Mouse (Mus musculus) intestine, embryonic 14.5 days (tissue): ENCODE data around the gene Gm19668. TPM values are rescaled to one million over a fixed set of nuclear protein-coding genes. Genes with fewer than 3 reads are reported as not detected.
"Not testable (repeated sequence)": the region's sequence is repeated elsewhere in the genome, so short reads cannot be mapped to it uniquely, and the experiment has no call there.

Experiments
- ATAC-seq: fragments of 200-750 bp; cut with Nextera tagmentation; replicated peaks from 2 replicates; pipeline ENCODE4 v1.8.0; 2017; ENCODE audit warnings: low read depth, moderate number of reproducible peaks, moderate TSS enrichment, moderate library complexity; ENCODE audit not compliant: low FRiP score, low TSS enrichment
- DNase-seq: peaks from one replicate; pipeline ENCODE4 v3.0.0-alpha.2; 2018; ENCODE audit warnings: low spot score
- H3K27ac ChIP-seq: fragments of 300-500 bp; sonication (generic); 2 replicates; pipeline ENCODE4 v1.5.1; 2014; ENCODE audit warnings: low read depth, mild to moderate bottlenecking, control low read depth
- H3K27me3 ChIP-seq: fragments of 300-500 bp; sonication (generic); replicated peaks from 2 replicates; pipeline ENCODE4 v1.6.1; 2014; ENCODE audit warnings: low read length, control low read depth; ENCODE audit not compliant: control insufficient read depth, insufficient read depth
- H3K36me3 ChIP-seq: fragments of 300-500 bp; sonication (generic); 2 replicates; pipeline ENCODE4 v1.6.1; 2014; ENCODE audit warnings: low read length, control low read depth; ENCODE audit not compliant: control insufficient read depth, insufficient read depth
- H3K4me1 ChIP-seq: fragments of 300-500 bp; sonication (generic); replicated peaks from 2 replicates; pipeline ENCODE4 v1.6.1; 2014; ENCODE audit warnings: low read length, control low read depth, mixed read lengths; ENCODE audit not compliant: control insufficient read depth, insufficient read depth
- H3K4me2 ChIP-seq: fragments of 300-500 bp; sonication (generic); 2 replicates; pipeline ENCODE4 v1.6.1; 2014; ENCODE audit warnings: low read length
- H3K4me3 ChIP-seq: fragments of 300-500 bp; sonication (generic); 2 replicates; pipeline ENCODE4 v1.5.1; 2014; ENCODE audit warnings: low read depth, low read length, control low read depth, mixed read lengths
- H3K9ac ChIP-seq: fragments of 300-500 bp; sonication (generic); 2 replicates; pipeline ENCODE4 v1.6.1; 2014; ENCODE audit warnings: mild to moderate bottlenecking, low read length
- H3K9me3 ChIP-seq: fragments of 300-500 bp; sonication (generic); 2 replicates; pipeline ENCODE4 v1.6.1; 2016; ENCODE audit warnings: low read length, control low read depth; ENCODE audit not compliant: control insufficient read depth
- WGBS: fragments of 180-500 bp; shearing (Covaris S2); extraction: QIAGEN DNeasy Blood & Tissue Kit; methylation state at CpG from one replicate; pipeline ENCODE4 v1.1.7; 2014; 5-methylcytosine and 5-hydroxymethylcytosine counted together
- polyA plus RNA-seq: library from polyadenylated mRNA; unstranded; fragments of >200 nt; fragmentation: Nextera tagmentation; extraction: Ambion mirVana; gene quantifications from 2 replicates; pipeline ENCODE4 v1.2.1, GENCODE M21; 2014

The Gm19668 gene
- polyA plus RNA-seq, 1 experiment from 2014 or later: not detected

GRCm38 (mm10) chr10:77751254-77751653, 47.7 kb downstream of the Gm19668 start, which contains the start of gene Gm9736:
TSS of gene Gm9736 (minus strand) at chr10:77751354.
- 57% methylated on average over 1 of the region's 1 CpGs for WGBS
- not testable (repeated sequence) for H3K9me3 ChIP-seq, H3K4me1 ChIP-seq, DNase-seq, ATAC-seq, H3K4me3 ChIP-seq, H3K27ac ChIP-seq, H3K4me2 ChIP-seq, H3K27me3 ChIP-seq, H3K36me3 ChIP-seq, H3K9ac ChIP-seq

GRCm38 (mm10) chr10:77750686-77751085, 48.2 kb downstream of the Gm19668 start:
- not testable (repeated sequence) for H3K4me1 ChIP-seq, H3K4me3 ChIP-seq, DNase-seq, H3K27me3 ChIP-seq, H3K9me3 ChIP-seq, H3K27ac ChIP-seq, H3K4me2 ChIP-seq, H3K9ac ChIP-seq, H3K36me3 ChIP-seq, ATAC-seq
- WGBS: 72% methylated on average over 1 of the region's 1 CpGs

Other genes starting within 250 kb of the Gm19668 start
- gene Pttg1ip, start 217.4 kb downstream of the Gm19668 start, polyA plus RNA-seq: 155 and 156 TPM in 2 replicates
- gene Sumo3, start 193.0 kb downstream of the Gm19668 start, polyA plus RNA-seq: 314 and 336 TPM in 2 replicates
- gene Gm49325, start 192.9 kb downstream of the Gm19668 start, polyA plus RNA-seq: 2.0 TPM in 1 of 2 replicates, not detected in the other
- 46.7 and 48.5 TPM in 2 replicates for gene Ube2g2, start 176.9 kb downstream of the Gm19668 start, polyA plus RNA-seq
- 0.62 and 1.2 TPM in 2 replicates for gene Tspear, start 112.6 kb downstream of the Gm19668 start, polyA plus RNA-seq
- gene Gm19402, start 108.4 kb downstream of the Gm19668 start, polyA plus RNA-seq: not detected in 2 replicates
- not detected in 2 replicates for gene Gm9508, start 101.9 kb downstream of the Gm19668 start, polyA plus RNA-seq
- not detected in 2 replicates for gene Gm10272, start 92.5 kb downstream of the Gm19668 start, polyA plus RNA-seq
- not detected in 2 replicates for gene Gm10024, start 87.7 kb downstream of the Gm19668 start, polyA plus RNA-seq
- gene Gm10142, start 83.3 kb downstream of the Gm19668 start, polyA plus RNA-seq: not detected in 2 replicates
- not detected in 2 replicates for gene Krtap12-1, start 78.5 kb downstream of the Gm19668 start, polyA plus RNA-seq
- gene Gm10100, start 72.6 kb downstream of the Gm19668 start, polyA plus RNA-seq: not detected in 2 replicates
- not detected in 2 replicates for gene Gm18596, start 56.5 kb downstream of the Gm19668 start, polyA plus RNA-seq
- gene Gm9736, start 47.8 kb downstream of the Gm19668 start, polyA plus RNA-seq: not detected in 2 replicates
- not detected in 2 replicates for gene Gm3233, start 39.5 kb downstream of the Gm19668 start, polyA plus RNA-seq
- not detected in 2 replicates for gene Gm3238, start 27.8 kb downstream of the Gm19668 start, polyA plus RNA-seq
- gene Gm7138, start 22.2 kb downstream of the Gm19668 start, polyA plus RNA-seq: not detected in 2 replicates
- not detected in 2 replicates for gene Gm3250, start 16.6 kb downstream of the Gm19668 start, polyA plus RNA-seq
- not detected in 2 replicates for gene Gm7137, start 10.9 kb downstream of the Gm19668 start, polyA plus RNA-seq
- gene Gm9639, start 4.1 kb downstream of the Gm19668 start, polyA plus RNA-seq: not detected in 2 replicates
- gene Gm9507, start 12.7 kb upstream of the Gm19668 start, polyA plus RNA-seq: not detected in 2 replicates
- gene Gm2696, start 15.5 kb upstream of the Gm19668 start, polyA plus RNA-seq: not detected in 2 replicates
- gene Krtap10-4, start 28.0 kb upstream of the Gm19668 start, polyA plus RNA-seq: not detected in 2 replicates
- not detected in 2 replicates for gene Krtap10-10, start 36.8 kb upstream of the Gm19668 start, polyA plus RNA-seq
- gene Gm36176, start 47.7 kb upstream of the Gm19668 start, polyA plus RNA-seq: not detected in 2 replicates
- gene Gm10318, start 53.7 kb upstream of the Gm19668 start, polyA plus RNA-seq: not detected in 2 replicates
- gene Gm3285, start 62.8 kb upstream of the Gm19668 start, polyA plus RNA-seq: not detected in 2 replicates
- gene Lrrc3, start 103.4 kb upstream of the Gm19668 start, polyA plus RNA-seq: 3.9 and 4.2 TPM in 2 replicates
- gene Trpm2, start 171.4 kb upstream of the Gm19668 start, polyA plus RNA-seq: 0.42 and 1.2 TPM in 2 replicates
- gene 1810043G02Rik, start 179.4 kb upstream of the Gm19668 start, polyA plus RNA-seq: 23.5 and 24.7 TPM in 2 replicates
- gene Pfkl, start 210.9 kb upstream of the Gm19668 start, polyA plus RNA-seq: 244 and 252 TPM in 2 replicates
- gene Dnmt3l, start 242.8 kb upstream of the Gm19668 start, polyA plus RNA-seq: 0.34 TPM in 1 of 2 replicates, not detected in the other
- 0.15 and 0.31 TPM in 2 replicates for gene Aire, start 244.5 kb upstream of the Gm19668 start, polyA plus RNA-seq